Mouse (Mus musculus) spleen, embryonic (tissue): ENCODE measurements around the gene Zfp850.
"Not testable (repeated sequence)": the region's sequence is repeated elsewhere in the genome, so short reads cannot be mapped to it uniquely, and the experiment has no call there.

ENCODE experiments used
- CTCF ChIA-PET: fragments of 350-600 bp; sonication (Branson Sonifier 250); formaldehyde crosslinking; loops from one replicate; lab custom pipeline; 2022; lab: Charles Lee

The Zfp850 gene

DNA sequence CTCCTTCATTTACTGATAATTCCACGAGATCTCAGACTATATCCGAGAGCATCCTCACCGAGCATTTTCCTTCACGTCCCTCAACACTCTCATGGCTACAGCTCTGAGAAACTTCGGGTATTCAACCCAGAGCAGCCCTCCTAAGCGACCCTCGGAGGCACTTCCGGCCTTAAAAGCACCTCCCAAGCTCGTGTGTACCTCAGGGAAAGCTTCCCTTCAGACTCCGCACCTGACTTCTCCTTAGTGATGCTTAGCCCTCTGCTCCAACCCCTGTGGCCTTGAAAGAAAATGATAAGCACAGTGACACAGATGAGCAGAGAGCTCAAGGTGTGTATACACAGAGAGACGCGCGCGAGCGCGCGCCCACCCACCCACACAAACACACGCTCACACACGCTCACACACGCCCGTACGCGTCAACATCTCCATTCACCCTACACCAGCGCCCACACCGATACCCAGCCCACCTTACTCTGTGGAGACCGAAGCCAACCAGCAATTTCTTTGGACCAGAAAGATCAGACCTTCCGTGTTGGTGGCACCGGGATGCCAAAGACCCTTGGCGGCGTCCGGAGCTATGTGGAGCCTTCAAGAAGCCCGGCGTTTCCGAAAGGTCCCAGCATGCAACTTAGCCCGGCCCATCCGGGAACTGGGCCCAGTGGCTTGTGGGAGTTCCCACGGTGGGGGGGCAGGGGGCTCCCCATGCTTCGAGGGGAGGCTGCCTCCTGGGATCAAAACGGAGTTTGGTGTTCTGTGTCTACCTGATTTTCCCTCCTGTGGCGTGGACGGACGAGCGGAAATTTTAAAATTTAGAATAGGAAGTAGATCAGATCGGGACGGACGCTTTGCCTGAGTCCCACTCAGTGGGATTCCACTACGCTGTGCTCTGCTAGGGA lies at the start of gene Zfp850:
TSS of gene Zfp850 (minus strand) at position 567 of the 896 bp plus-strand sequence.
- CTCF ChIA-PET: interaction anchor here (0.8 kb wide), 1 partner anchor 14 kb away, joined by 3 read pairs; no protein-coding TSS in a partner anchor

DNA sequence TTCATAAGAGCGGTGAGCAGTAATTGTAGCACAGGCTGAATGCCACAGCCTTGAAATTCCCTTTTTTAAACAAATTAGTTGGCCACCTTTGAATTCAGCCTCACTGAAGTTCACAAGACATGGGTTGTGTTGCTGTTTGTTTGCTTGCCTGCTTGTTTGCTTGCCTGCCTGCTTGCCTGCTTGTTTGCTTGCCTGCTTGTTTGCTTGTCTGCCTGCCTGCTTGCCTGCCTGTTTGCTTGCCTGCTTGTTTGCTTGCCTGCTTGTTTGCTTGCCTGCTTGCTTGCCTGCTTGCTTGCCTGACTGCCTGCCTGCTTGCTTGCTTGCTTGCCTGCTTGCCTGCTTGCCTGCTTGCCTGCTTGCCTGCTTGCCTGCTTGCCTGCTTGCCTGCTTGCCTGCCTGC lies 46.1 kb upstream of the Zfp850 start:
- CTCF ChIA-PET: no interaction called here

DNA sequence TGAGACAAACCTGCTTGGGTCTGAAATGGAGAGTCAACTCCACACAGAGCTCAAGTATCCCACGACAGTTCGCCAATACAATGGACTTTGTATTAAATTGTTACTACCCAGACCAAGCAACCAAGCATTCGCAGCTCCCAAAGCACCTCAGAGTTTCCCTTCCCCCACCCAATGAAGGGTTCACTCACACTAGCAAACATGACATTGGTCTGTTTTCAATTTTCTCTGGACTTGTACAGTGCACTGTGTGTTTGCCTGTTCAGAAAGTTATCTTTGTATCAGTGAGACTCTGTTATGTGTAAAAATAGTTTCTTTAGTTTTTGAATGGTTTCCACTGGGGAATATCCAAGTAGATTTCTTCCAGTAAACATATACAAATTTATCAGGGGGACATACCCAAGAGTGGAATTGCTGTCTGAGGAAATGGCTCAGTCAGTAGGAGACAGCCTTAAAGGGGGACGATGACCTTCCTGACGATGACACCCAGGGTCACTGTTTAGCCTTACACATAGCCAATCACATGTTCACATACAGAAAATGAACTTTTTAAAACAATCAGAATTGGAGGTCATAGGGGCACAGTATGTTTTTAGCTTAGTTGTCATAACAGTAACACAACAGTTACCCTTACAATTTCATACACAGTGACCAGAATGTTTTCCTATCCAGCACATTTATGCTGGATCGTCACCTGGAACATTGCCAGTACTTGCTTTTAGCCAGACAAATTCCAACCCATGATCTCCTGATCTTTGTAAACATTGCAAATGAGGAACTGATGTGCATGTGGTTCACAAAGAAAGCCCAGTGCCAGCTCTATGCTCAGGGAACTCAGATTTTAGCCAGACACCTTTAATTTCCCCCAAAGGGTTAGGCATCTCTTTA lies 39.4 kb upstream of the Zfp850 start:
- CTCF ChIA-PET: no interaction called here

DNA sequence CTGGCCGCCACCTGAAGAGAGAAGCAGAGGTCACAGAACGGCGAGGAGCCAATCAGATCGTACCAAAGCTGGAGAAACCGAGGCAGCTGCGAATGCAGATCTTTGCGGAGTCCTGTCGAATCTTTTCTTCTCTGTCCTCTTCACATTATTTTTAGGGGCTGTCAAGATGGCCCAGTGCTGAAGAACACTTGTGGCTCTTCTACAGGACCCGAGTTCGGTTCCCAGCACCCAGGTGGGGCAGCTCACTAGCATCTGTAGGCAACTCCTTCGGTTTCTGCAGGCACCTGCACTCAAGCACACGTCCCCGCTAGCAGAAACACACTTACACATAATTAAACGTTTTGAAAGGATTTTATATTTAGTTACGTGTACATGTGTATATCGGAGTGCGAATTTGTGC lies 36.7 kb upstream of the Zfp850 start:
- CTCF ChIA-PET: interaction anchor here (0.5 to 1.3 kb wide), 2 partner anchors 14 to 116 kb away, joined by 5 to 10 read pairs; no protein-coding TSS in a partner anchor

DNA sequence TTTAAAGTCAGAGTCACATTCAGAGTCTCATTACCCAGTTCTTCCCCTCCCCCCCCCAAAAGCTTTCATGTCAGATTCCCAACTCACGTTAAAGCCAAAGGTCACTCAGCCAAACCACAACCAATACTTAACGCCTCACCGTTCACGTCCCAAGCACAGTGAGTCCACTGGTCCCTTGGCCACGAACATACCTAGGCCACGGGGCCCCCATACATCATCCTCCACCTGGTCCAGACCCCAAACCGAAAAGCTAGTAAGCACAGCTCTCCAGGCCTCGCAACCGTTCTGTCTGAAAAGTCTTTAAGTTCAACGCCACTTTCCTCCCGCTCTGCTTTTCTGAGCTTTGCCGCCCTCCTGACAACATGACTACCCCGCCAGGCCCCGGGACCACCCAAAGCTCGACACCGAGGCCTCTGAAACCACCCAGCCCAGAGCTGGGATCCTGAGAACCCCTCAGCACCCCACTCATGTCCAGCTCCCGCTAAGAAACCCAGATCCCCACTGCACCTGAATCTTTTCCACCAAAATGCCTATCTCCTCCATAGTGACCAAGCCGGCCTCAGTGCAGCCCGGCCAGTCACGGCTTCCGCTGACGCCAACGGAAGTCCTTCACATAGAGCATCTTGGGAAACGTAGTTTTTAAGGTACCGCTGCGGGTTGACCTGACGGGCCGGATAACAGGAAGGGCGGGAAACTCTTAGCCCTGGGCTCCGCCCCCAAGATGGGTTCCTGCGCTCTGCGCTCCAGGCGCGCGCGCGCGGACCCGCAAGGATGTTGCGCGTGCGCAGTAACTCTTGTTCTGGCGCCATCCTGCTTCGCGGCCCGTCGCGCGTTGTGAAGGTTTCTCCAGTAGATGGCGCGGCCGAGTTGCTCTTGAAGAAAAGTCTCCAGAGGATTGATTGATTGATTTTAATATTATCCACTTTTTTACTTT lies 35.8 kb upstream of the Zfp850 start, which contains the start of gene Psmc4:
TSS of gene Psmc4 (minus strand) at position 626 of the 934 bp plus-strand sequence.
- CTCF ChIA-PET: interaction anchor here (0.5 to 1.3 kb wide), 2 partner anchors 117 to 388 kb away, joined by 3 to 10 read pairs; no protein-coding TSS in a partner anchor

DNA sequence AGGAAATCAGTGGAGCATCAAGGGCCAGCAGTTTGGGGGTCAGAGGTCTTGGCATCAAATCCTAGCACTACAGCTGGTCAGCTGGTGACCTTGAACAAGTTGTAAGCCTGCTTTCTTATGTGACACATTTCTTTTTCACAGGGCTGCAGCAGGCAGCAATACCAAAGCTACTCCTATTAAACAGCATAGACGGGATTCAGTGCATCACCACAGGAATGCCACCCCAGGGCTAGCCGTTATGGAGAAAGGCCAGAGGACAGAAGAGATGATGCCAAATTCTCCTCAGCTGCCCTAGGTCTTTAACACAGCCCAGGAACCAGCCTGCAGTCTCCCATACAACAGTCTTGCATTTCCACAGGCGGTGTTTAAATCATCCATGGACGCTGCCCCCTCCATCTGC lies 30.6 kb upstream of the Zfp850 start:
- CTCF ChIA-PET: no interaction called here

DNA sequence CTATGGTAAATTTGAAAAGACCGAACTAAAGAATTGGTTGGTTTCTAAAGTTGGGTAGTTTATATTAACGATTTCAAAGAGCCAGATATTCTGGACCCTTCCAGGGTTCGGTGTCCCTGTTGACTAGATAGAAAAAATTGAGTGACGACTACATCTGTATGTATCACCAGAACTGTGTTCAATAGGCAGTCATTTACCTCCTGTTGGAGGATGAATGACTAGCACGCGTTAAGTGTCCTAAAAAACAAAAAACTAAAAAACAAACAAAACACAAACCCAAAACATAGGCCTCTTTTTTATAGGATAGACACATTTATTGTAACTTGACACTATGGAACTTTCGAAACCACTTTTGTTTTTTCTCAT lies 513 bp upstream of the Zfp850 start:
- CTCF ChIA-PET: no interaction called here

DNA sequence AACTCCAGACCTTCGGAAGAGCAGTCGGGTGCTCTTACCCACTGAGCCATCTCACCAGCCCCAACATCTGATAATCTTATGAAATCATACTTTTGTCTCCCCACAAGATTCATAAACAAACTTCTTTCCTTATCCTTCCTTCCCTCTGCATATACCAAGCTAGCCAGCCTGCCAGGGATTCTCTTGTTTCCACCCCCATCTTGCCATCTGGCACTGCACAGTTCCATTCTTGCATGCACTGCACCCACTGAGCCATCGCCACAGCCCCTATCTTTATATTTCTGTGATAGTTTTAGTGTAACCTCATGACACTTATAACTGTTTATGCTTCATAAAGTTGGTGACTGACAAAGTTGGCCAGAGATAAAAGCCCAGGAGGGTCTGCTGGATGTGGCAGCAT lies 3.6 kb downstream of the Zfp850 start:
- CTCF ChIA-PET: no interaction called here

DNA sequence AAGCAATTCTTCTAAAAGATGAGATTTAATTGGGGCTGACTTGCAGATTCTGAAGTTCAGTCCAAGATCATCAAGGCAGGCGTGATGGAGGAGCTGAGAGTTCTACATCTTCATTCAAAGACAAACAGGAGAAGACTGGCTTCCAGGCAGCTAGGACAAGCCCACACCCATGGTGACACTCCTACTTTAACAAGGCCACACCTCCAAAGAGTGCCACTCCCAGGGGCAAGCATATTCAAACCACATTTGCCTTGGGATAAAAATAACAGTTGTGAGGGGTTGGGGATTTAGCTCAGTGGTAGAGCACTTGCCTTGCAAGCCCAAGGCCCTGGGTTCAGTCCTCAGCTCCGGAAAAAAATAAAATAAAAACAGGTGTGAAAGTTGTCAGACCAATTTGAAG lies 31.7 kb downstream of the Zfp850 start:
- CTCF ChIA-PET: no interaction called here

DNA sequence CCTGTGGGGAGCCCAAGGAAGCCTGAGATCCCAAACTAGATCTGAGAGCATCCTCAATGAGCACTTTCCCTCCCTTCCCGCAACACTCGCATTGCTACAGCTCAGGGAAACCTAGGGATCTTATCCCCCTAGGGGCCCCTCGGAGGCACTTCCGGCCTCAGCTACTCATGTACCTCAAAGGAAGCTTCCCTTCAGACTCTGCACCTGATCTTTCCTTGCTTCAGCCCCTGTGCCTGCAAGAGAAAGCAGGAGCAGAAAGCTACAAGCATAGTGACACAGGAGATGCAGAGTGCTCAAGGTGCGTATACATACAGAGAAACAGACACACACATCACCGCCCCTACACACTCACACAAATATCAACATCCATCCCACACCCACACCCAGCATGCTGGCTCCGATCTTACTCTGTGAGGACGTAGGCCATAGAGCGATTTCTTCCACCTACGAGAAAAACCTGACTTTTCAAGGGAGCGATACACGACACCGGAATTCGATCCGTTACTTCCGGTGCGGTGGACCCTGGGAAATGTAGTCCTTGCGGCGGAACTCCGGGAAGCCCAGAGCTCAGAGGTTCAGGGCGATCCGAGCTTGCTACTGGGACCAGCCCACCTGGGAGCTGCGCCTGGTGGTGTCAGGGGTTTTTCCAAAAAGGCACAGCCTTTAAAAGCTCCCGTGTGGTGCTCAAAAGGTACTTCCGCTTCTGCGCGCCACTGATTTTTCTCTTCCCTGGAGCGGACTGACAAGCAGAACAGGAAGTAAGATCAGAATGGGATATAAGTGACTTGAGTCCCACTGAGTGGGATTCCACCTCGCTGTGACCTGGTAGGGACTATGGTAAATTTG lies 35.0 kb downstream of the Zfp850 start, which contains the start of gene Zfp780b:
TSS of gene Zfp780b (minus strand) at position 489 of the 846 bp plus-strand sequence.
- CTCF ChIA-PET: interaction anchor here (0.6 kb wide), 1 partner anchor 139 kb away, joined by 3 read pairs; no protein-coding TSS in a partner anchor

DNA sequence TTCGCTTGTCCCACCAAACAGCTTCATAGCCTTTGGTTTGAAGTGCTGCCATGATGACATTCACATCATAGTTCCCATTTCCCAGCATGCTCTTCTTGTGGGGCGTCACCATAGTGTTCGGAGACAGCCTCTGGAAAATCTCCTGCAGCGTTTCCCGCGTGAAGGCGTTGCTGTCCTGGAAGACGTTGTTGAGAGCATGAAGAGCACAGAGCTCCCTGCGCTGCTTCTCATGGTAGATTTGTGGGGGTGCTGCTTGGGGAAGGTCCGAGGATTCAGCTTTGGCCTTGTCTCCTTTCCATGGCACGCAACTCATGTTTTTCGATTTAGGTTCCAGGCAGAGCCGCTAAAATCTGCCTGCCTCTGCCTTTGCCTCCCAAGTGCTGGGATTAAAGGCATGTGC lies 64.5 kb downstream of the Zfp850 start:
- CTCF ChIA-PET: not testable (repeated sequence)

DNA sequence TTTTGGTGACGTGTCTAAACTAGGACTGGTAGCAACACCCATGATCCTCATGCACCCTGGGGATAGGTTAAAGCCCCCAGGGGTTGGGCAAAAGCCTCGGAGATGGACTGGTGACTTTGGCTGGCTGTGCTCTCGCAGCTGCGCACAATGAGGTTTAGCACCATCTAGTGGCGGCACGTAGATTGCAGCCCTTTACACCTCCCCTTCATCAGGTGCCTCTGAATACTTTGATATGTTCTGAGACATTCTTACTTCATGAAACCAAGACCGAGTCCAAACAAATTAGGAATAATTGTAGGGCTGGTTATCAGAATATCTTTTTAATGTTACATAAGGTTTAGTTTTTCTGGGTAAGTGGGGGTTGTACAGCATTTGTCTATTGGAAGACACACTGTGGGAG lies 72.0 kb downstream of the Zfp850 start:
- CTCF ChIA-PET: not testable (repeated sequence)
